Mouse (Mus musculus): ENCODE measurements around the gene Mapk8ip1. TPM values are rescaled to one million over a fixed set of nuclear protein-coding genes. Genes with fewer than 3 reads are reported as not detected.
A peak's percentile ranks its signal among the peaks of the same experiment; 100 is the strongest.

Gene Mapk8ip1
- 27.6 and 28.9 TPM in 2 replicates for polyA plus RNA-seq (2015; fragmentation: Nextera tagmentation; extraction: Ambion mirVana)

- Histone ChIP-seq H3K4me2 (replicated peaks) (peak within 1 kb of the TSS; percentile 86), H3K27ac (no peak within 1 kb of the TSS), H3K27me3 (peaks cover 19% of the 10 kb centered on the region), H3K4me3 (peak within 1 kb of the TSS; percentile 62), H3K9ac (peak within 1 kb of the TSS; percentile 75), H3K4me1 (peaks cover 11% of the 10 kb centered on the region), H3K9me3 (no peaks in the 10 kb centered on the region), H3K36me3 (peaks cover 29% of the 10 kb centered on the region)
- ATAC-seq (ENCODE audit: low FRiP score, low read depth): peak; percentile 60
- WGBS: 1% methylated on average over 34 of the region's 59 CpGs
These were observed at the start of gene Mapk8ip1 for GRCm38 (mm10) chr2:92401091-92401561. TSS of gene Mapk8ip1 (minus strand) at chr2:92401263.

- H3K36me3 ChIP-seq: peaks cover 3% of the 10 kb centered on the region
- H3K27me3 ChIP-seq: no peaks in the 10 kb centered on the region
- no peak overlapping the region for H3K4me3 ChIP-seq
- 61% methylated on average over 7 of the region's 7 CpGs for WGBS
- no peaks in the 10 kb centered on the region for H3K9me3 ChIP-seq
- no peak for ATAC-seq (ENCODE audit: low FRiP score, low read depth)
- H3K27ac ChIP-seq: no peak overlapping the region
- no peak overlapping the region for H3K9ac ChIP-seq
- 0 out of 2 replicates have a peak, but pooled peaks cover 5% of the 10 kb centered on the region for H3K4me1 ChIP-seq
- H3K4me2 ChIP-seq (replicated peaks): no peak overlapping the region
These were observed 46.2 kb upstream of the Mapk8ip1 start for GRCm38 (mm10) chr2:92447121-92447740.

- H3K9ac ChIP-seq: no peak overlapping the region
- no peaks in the 10 kb centered on the region for H3K36me3 ChIP-seq
- H3K9me3 ChIP-seq: no peaks in the 10 kb centered on the region
- H3K4me2 ChIP-seq (replicated peaks): no peak overlapping the region
- no peak overlapping the region for H3K27ac ChIP-seq
- 79% methylated on average over 8 of the region's 8 CpGs for WGBS
- no peak overlapping the region for H3K4me3 ChIP-seq
- no peaks in the 10 kb centered on the region for H3K27me3 ChIP-seq
- H3K4me1 ChIP-seq: 0 out of 2 replicates have a peak, but pooled peaks cover 5% of the 10 kb centered on the region
- no peak for ATAC-seq (ENCODE audit: low FRiP score, low read depth)
These were observed 45.6 kb upstream of the Mapk8ip1 start for GRCm38 (mm10) chr2:92446656-92447055.

- Histone ChIP-seq H3K4me2 (replicated peaks) (no peak overlapping the region), H3K9ac (no peak overlapping the region), H3K4me3 (no peak overlapping the region), H3K9me3 (no peaks in the 10 kb centered on the region), H3K27me3 (no peaks in the 10 kb centered on the region), H3K4me1 (0 out of 2 replicates have a peak, but pooled peaks cover 5% of the 10 kb centered on the region), H3K36me3 (no peaks in the 10 kb centered on the region), H3K27ac (no peak overlapping the region)
- WGBS: 44% methylated on average over 9 of the region's 9 CpGs
- no peak for ATAC-seq (ENCODE audit: low FRiP score, low read depth)
These were observed 44.8 kb upstream of the Mapk8ip1 start for GRCm38 (mm10) chr2:92445890-92446289.

GRCm38 (mm10) chr2:92444376-92444775 is 43.3 kb upstream of the Mapk8ip1 start:
- Histone ChIP-seq H3K9ac (no peak overlapping the region), H3K36me3 (no peaks in the 10 kb centered on the region), H3K27ac (no peak overlapping the region), H3K9me3 (no peaks in the 10 kb centered on the region), H3K27me3 (no peaks in the 10 kb centered on the region), H3K4me1 (peaks cover 10% of the 10 kb centered on the region; the same call in 1 of the 2 replicates), H3K4me2 (replicated peaks) (no peak overlapping the region), H3K4me3 (no peak overlapping the region)
- WGBS: 55% methylated on average over 4 of the region's 4 CpGs
- ATAC-seq (ENCODE audit: low FRiP score, low read depth): no peak

GRCm38 (mm10) chr2:92443313-92443712 is 42.2 kb upstream of the Mapk8ip1 start:
- 81% methylated on average over 4 of the region's 4 CpGs for WGBS
- no peak for ATAC-seq (ENCODE audit: low FRiP score, low read depth)
- Histone ChIP-seq H3K36me3 (no peaks in the 10 kb centered on the region), H3K9ac (no peak overlapping the region), H3K4me1 (peaks cover 10% of the 10 kb centered on the region; the same call in 1 of the 2 replicates), H3K9me3 (no peaks in the 10 kb centered on the region), H3K27me3 (no peaks in the 10 kb centered on the region), H3K27ac (no peak overlapping the region), H3K4me2 (replicated peaks) (no peak overlapping the region), H3K4me3 (no peak overlapping the region)

- Histone ChIP-seq H3K9me3 (no peaks in the 10 kb centered on the region), H3K4me1 (peaks cover 13% of the 10 kb centered on the region; the same call in 1 of the 2 replicates), H3K4me2 (replicated peaks) (no peak overlapping the region), H3K36me3 (no peaks in the 10 kb centered on the region), H3K27me3 (no peaks in the 10 kb centered on the region), H3K9ac (no peak overlapping the region), H3K4me3 (no peak overlapping the region), H3K27ac (no peak overlapping the region)
- ATAC-seq (ENCODE audit: low FRiP score, low read depth): no peak
- 78% methylated on average over 12 of the region's 12 CpGs for WGBS
These were observed 41.4 kb upstream of the Mapk8ip1 start for GRCm38 (mm10) chr2:92442419-92443001.

GRCm38 (mm10) chr2:92440432-92440831 is 39.4 kb upstream of the Mapk8ip1 start:
- ATAC-seq (ENCODE audit: low FRiP score, low read depth): no peak
- whole genome bisulfite sequencing: 44% methylated on average over 6 of the region's 6 CpGs
- H3K4me2 ChIP-seq (replicated peaks): no peak overlapping the region
- no peaks in the 10 kb centered on the region for H3K36me3 ChIP-seq
- no peak overlapping the region for H3K27ac ChIP-seq
- 0 out of 2 replicates have a peak, but pooled peaks cover 1% of the 10 kb centered on the region for H3K27me3 ChIP-seq
- H3K4me1 ChIP-seq: peaks cover 13% of the 10 kb centered on the region; the same call in 1 of the 2 replicates
- H3K4me3 ChIP-seq: no peak overlapping the region
- peak overlapping the region; percentile 43; the same call in 1 of the 2 replicates for H3K9ac ChIP-seq
- no peaks in the 10 kb centered on the region for H3K9me3 ChIP-seq

- Histone ChIP-seq H3K27me3 (peaks cover 7% of the 10 kb centered on the region; the same call in 1 of the 2 replicates), H3K4me1 (peaks cover 14% of the 10 kb centered on the region; the same call in 1 of the 2 replicates), H3K27ac (no peak overlapping the region), H3K4me3 (no peak overlapping the region), H3K9me3 (no peaks in the 10 kb centered on the region), H3K9ac (no peak overlapping the region), H3K4me2 (replicated peaks) (no peak overlapping the region), H3K36me3 (no peaks in the 10 kb centered on the region)
- ATAC-seq (ENCODE audit: low FRiP score, low read depth): no peak
- WGBS: 66% methylated on average over 3 of the region's 3 CpGs
These were observed 37.5 kb upstream of the Mapk8ip1 start for GRCm38 (mm10) chr2:92438567-92438966.

GRCm38 (mm10) chr2:92437875-92438274 is 36.8 kb upstream of the Mapk8ip1 start:
- ATAC-seq (ENCODE audit: low FRiP score, low read depth): no peak
- H3K4me1 ChIP-seq: peaks cover 19% of the 10 kb centered on the region
- peak overlapping the region; percentile 50 for H3K4me2 ChIP-seq (replicated peaks)
- no peak overlapping the region for H3K27ac ChIP-seq
- no peaks in the 10 kb centered on the region for H3K36me3 ChIP-seq
- no peak overlapping the region; the same call in 1 of the 2 replicates for H3K4me3 ChIP-seq
- WGBS: 2% methylated on average over 5 of the region's 5 CpGs
- peaks cover 7% of the 10 kb centered on the region; the same call in 1 of the 2 replicates for H3K27me3 ChIP-seq
- no peaks in the 10 kb centered on the region for H3K9me3 ChIP-seq
- H3K9ac ChIP-seq: no peak overlapping the region

- H3K4me3 ChIP-seq: no peak overlapping the region
- H3K9ac ChIP-seq: no peak overlapping the region
- no peak overlapping the region for H3K27ac ChIP-seq
- H3K4me1 ChIP-seq: peaks cover 24% of the 10 kb centered on the region
- H3K27me3 ChIP-seq: peaks cover 7% of the 10 kb centered on the region; the same call in 1 of the 2 replicates
- H3K36me3 ChIP-seq: no peaks in the 10 kb centered on the region
- 84% methylated on average over 4 of the region's 4 CpGs for WGBS
- peak overlapping the region; percentile 50; the same call in 1 of the 2 replicates for H3K4me2 ChIP-seq (replicated peaks)
- H3K9me3 ChIP-seq: no peaks in the 10 kb centered on the region
- ATAC-seq (ENCODE audit: low FRiP score, low read depth): no peak
These were observed 36.3 kb upstream of the Mapk8ip1 start for GRCm38 (mm10) chr2:92437366-92437765.

- no peak overlapping the region for H3K4me3 ChIP-seq
- 52% methylated on average over 6 of the region's 6 CpGs for WGBS
- peak overlapping the region; percentile 83 for H3K4me2 ChIP-seq (replicated peaks)
- no peak for ATAC-seq (ENCODE audit: low FRiP score, low read depth)
- no peaks in the 10 kb centered on the region for H3K36me3 ChIP-seq
- H3K27ac ChIP-seq: no peak overlapping the region
- H3K4me1 ChIP-seq: peaks cover 39% of the 10 kb centered on the region
- no peak overlapping the region for H3K9ac ChIP-seq
- no peaks in the 10 kb centered on the region for H3K9me3 ChIP-seq
- H3K27me3 ChIP-seq: peaks cover 7% of the 10 kb centered on the region; the same call in 1 of the 2 replicates
These were observed 34.0 kb upstream of the Mapk8ip1 start for GRCm38 (mm10) chr2:92435023-92435422.
